Mouse (Mus musculus) skeletal muscle tissue, postnatal 0 days (tissue): ENCODE measurements around the gene Dlgap1. TPM values are rescaled to one million over a fixed set of nuclear protein-coding genes. Genes with fewer than 3 reads are reported as not detected.
A peak's percentile ranks its signal among the peaks of the same experiment; 100 is the strongest.

Experiments used
- microRNA counts: library from miRNA; unstranded; fragments of <30 nt; microRNA quantifications from one replicate; lab custom pipeline; 2015
- microRNA-seq, 2 experiments: library from miRNA; unstranded; fragments of <30 nt; microRNA quantifications; one replicate each; pipeline ENCODE4; 2016
- polyA plus RNA-seq: library from polyadenylated mRNA; unstranded; fragments of >200 nt; fragmentation: Nextera tagmentation; extraction: Ambion mirVana; gene quantifications from 2 replicates; pipeline ENCODE4 v1.2.1, GENCODE M21; 2015

Dlgap1 gene
- 1.3 and 1.4 TPM in 2 replicates for polyA plus RNA-seq

DNA sequence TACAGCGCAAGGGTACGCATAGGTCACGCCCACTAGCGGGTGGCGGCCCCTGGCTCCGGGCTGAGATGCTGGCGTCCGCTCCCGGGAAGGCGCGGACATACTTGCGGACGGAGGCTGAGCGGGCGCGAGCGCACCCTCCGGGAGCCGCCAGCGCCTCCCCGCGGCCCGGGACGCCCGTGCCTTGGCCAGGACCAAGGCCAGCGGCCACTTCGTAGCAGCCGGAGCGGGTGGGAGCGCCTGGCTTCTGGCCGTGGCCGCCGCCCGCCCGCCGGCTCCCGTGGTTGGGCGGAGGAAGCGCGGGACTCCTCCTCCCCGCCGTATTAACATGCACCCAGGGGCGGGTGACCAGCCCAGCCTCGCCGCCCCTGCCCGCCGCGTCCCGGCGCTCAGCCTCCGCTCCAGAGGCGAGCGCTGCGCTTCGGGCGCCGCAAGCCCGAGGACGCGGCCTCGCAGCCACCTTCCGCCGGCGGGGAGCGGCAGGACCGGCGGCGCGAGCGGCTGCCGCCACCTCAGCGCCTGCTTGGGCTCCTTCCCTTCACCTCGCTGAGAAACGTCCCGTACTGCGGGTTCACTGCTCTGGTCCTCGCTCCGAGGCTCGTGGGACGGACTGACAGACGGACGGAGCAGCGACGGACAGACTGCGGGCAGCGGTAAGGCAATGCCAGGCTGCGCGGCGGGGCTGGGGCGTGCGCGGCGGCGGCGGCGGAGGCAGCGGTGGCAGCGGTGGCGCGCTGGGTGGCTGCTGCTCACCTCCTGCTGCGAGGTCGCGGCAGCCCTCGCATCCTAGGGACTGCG, at the start of gene Dlgap1:
Gene Dlgap1 (plus strand): TSS at position 53 of the 795 bp plus-strand sequence.

GRCm38 (mm10) chr17:70853436-70853905, 884.6 kb downstream of the Dlgap1 start, which contains the start of gene Tgif1:
Gene Tgif1 (minus strand): TSS chr17:70853546.

MicroRNAs encoded within 50 kb of the gene (microRNA counts, 519-probe panel; counts per million panel counts)
- 296 counts per million, percentile 58 among the panel's probes with 10 or more counts for microRNA mmu-miR-1195 (lab: Ali Mortazavi, UCI)

Small RNAs within 50 kb of the gene (microRNA-seq; reads per million reads assigned to microRNA genes)
- 0 reads per million in 2 experiments for gene Mir1195
